Mouse (Mus musculus) left cerebral cortex, adult 2 months (tissue): ENCODE data around the gene Lmo7. TPM values are rescaled to one million over a fixed set of nuclear protein-coding genes. Genes with fewer than 3 reads are reported as not detected.

ENCODE experiments used
- DNase-seq, 2 experiments: peaks; one replicate each; pipeline ENCODE4 v3.0.0; 2021 to 2022; ENCODE audit warnings: low spot score in 2 of 2, mixed read lengths in 1 of 2; ENCODE audit errors: extremely low spot score in 1 of 2
- H3K27ac ChIP-seq: fragments of 200-600 bp; 2 replicates; pipeline ENCODE4 v1.8.1; 2022
- H3K4me3 ChIP-seq: fragments of 200-600 bp; 2 replicates; pipeline ENCODE4 v1.8.1; 2022
- CTCF ChIP-seq: fragments of 200-600 bp; IDR thresholded peaks from 2 replicates; pipeline ENCODE4 v1.8.1; 2022; ENCODE audit warnings: antibody characterized with exemption, mild to moderate bottlenecking, moderate library complexity
- intact Hi-C: fragments of 180-260 bp; cut with DNase I; formaldehyde crosslinking; loops from one replicate; pipeline ENCODE4 v1.15.1; 2025
- total RNA-seq, 2 experiments: library from RNA; stranded (reverse); gene quantifications; 2 replicates each; pipeline ENCODE4 v1.2.3; 2021

Gene Lmo7
- total RNA-seq, 2 experiments from 2014 or later: 106 to 107 TPM

DNA sequence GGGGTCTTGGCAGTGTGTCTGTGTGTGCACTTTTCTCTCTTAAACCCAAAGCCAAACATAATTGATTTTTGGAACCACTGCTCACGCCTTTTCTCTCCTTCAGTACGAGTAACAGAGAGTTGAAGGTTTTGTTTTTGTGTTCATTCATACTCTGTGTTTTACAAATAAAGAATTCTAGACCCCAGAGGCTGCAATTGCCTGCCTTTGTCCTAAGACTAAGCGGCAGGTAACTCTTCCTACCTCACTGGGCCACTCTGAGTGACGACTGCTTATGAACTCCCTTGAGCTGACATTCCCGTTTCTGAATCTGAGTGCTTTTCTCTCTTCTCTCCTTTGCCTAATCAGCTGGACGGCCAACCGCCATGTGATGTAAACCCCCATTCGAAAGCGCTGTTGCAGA lies 203.8 kb downstream of the Lmo7 start:
- no peak for DNase-seq
- Histone ChIP-seq H3K27ac (no peak overlapping the region), H3K4me3 (no peak overlapping the region)
- TF ChIP-seq CTCF: no peak
- intact Hi-C loops: loop anchor here (5.0 kb wide), 1 partner anchor 151 kb away; no protein-coding TSS in a partner anchor

- intact Hi-C loops: loop anchor here (10.0 kb wide), 2 partner anchors 792 to 1112 kb away; no protein-coding TSS in a partner anchor
- DNase-seq: peak in 1 of 2 experiments; percentile 29
Observed at GRCm38 (mm10) chr14:101942971-101943370, 213.2 kb downstream of the Lmo7 start.

GRCm38 (mm10) chr14:101946711-101947516 lies 217.2 kb downstream of the Lmo7 start:
- TF ChIP-seq CTCF: peak; percentile 79
- no peak overlapping the region; the same call in 1 of the 2 replicates for H3K27ac ChIP-seq
- intact Hi-C loops: loop anchor here (2.0 to 10.0 kb wide), 5 partner anchors 235 to 1108 kb away; no protein-coding TSS in a partner anchor
- peak overlapping the region; percentile 38 for H3K4me3 ChIP-seq
- DNase-seq: peak; percentile 45 to 46

More at GRCm38 (mm10) chr14:101942971-101943370, 213.2 kb downstream of the Lmo7 start:
- Histone ChIP-seq H3K4me3 (no peak overlapping the region), H3K27ac (no peak overlapping the region)
- TF ChIP-seq CTCF: peak; percentile 91

GRCm38 (mm10) chr14:101949114-101949513 lies 219.4 kb downstream of the Lmo7 start:
- intact Hi-C loops: loop anchor here (5.0 to 10.0 kb wide), 4 partner anchors 233 to 1106 kb away; no protein-coding TSS in a partner anchor
- Histone ChIP-seq H3K4me3 (no peak overlapping the region), H3K27ac (no peak overlapping the region)
- TF ChIP-seq CTCF: peak; percentile 71
- no peak for DNase-seq

DNA sequence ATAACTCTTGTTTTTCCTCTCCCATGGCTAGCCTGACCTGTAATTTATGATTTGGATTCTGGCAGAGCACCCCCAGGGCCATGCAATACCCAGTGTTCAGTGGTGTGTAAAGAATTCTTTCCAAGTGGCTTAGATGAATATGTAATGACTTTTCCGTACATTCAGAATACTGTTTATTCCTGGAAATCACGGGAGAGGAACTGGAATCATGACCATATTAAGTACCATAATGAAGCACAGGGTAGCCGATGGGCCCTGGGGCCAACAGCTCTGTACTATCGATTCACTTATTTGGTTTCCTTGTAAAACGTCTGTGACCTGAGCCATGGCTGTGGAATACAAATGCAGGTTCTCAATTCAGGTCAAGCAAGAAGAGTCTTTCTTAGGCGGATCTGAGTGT lies 221.3 kb downstream of the Lmo7 start:
- Histone ChIP-seq H3K4me3 (no peak overlapping the region), H3K27ac (no peak overlapping the region)
- DNase-seq: no peak
- intact Hi-C loops: no loop called here
- TF ChIP-seq CTCF: no peak

GRCm38 (mm10) chr14:101953793-101954468 lies 224.2 kb downstream of the Lmo7 start:
- intact Hi-C loops: no loop called here
- no peak for DNase-seq
- Histone ChIP-seq H3K4me3 (no peak overlapping the region), H3K27ac (no peak overlapping the region)
- TF ChIP-seq CTCF: no peak

DNA sequence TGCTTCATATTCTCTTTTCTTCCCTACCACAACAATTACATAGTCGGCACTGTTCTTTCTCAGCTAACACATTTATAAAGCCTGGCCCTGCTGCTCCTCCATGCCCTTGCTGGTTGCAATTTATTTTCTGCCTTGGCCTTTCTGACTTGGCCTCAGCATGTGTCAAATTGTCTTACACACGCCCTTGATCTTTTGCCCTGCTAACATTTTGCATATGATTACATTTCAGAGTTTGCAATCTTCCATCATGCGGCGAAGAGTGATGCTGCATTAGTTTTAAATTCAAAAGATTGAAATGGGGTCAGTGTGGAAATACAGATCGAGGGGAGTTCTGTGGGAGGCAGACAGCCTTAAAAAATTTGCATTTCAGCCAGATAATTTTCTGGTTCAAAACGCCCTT lies 234.6 kb downstream of the Lmo7 start:
- DNase-seq: no peak
- no peak overlapping the region for H3K4me3 ChIP-seq
- no peak for TF ChIP-seq CTCF
- H3K27ac ChIP-seq: no peak overlapping the region
- intact Hi-C loops: no loop called here

DNA sequence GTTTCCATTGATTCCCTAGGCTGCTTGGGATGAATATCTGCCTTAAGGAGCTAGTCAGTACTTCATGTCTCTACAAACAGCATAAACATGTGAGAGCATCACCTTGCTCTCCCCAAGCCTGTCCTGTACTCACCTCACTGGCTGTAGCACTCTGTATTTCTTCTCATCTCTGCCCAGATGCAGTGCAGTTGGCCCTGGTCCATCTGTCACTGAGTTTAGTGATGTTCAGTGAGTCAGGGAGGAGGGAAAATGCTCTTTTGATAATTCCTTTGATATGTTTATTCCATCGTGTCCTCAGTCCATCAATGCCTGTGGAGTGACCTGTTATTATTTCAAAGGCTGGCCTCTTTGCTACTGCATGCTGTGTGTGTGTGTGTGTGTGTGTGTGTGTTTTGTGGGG lies 235.2 kb downstream of the Lmo7 start:
- H3K4me3 ChIP-seq: no peak overlapping the region
- intact Hi-C loops: no loop called here
- DNase-seq: no peak
- TF ChIP-seq CTCF: no peak
- no peak overlapping the region for H3K27ac ChIP-seq

DNA sequence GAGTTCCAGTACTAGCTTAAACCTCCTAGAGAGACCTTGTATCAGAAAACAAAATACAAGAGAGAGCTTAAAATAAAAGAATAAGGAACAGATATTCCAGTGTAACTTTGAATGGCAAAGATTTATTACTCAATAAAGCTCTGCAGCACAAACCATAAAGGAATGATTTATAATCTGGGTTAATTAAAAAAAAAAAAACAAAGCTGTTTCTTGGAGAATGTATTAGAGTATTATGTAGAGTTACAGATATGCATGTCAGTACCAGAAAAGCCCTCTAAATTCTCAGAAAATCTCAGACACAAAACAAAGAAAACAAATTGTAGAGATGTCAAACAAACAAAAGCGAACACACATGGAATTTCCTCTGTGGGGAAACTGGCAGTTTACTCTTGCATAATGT lies 243.0 kb downstream of the Lmo7 start:
- H3K27ac ChIP-seq: no peak overlapping the region
- no peak for DNase-seq
- H3K4me3 ChIP-seq: no peak overlapping the region
- TF ChIP-seq CTCF: no peak
- intact Hi-C loops: no loop called here

DNA sequence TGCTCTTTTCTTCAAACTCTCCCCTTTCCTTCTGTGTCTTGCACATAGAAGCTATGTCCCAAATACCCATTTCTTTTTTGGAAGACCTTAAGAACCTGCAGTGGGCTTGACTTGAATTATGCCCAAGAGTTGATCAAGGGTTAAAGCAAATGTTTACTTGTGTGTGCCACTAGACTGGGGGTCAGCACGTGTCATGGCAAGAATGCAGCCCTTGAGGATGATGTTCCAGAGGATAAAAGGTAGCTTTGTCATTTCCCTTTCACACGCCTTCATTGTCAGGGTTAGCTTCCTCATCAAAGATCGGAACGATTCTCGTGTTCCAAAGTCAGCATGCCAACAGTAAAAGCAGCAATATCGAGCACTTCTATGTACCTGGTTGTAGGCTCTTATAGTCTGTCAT lies 243.4 kb downstream of the Lmo7 start:
- no peak overlapping the region for H3K4me3 ChIP-seq
- intact Hi-C loops: no loop called here
- no peak overlapping the region for H3K27ac ChIP-seq
- TF ChIP-seq CTCF: no peak
- DNase-seq: no peak

- TF ChIP-seq CTCF: no peak
- intact Hi-C loops: no loop called here
- no peak for DNase-seq
- no peak overlapping the region for H3K27ac ChIP-seq
- H3K4me3 ChIP-seq: no peak overlapping the region
Observed at GRCm38 (mm10) chr14:101976021-101976685, 246.4 kb downstream of the Lmo7 start.

Other genes starting within 250 kb of the Lmo7 start
- gene Tbc1d4, start 120.8 kb upstream of the Lmo7 start, total RNA-seq: 10 to 100 TPM; 10.6 to 11.3 TPM
- 10 to 100 TPM; 54.5 to 59.7 TPM for gene Commd6, start 89.3 kb upstream of the Lmo7 start, total RNA-seq
- 10 to 100 TPM; 37.5 to 40.1 TPM for gene Uchl3, start 76.0 kb upstream of the Lmo7 start, total RNA-seq
- gene Gm9922, start 143 bp upstream of the Lmo7 start, total RNA-seq: not detected